ENCODE assay signal across 12 mouse cellular contexts in the genomic region with DNA sequence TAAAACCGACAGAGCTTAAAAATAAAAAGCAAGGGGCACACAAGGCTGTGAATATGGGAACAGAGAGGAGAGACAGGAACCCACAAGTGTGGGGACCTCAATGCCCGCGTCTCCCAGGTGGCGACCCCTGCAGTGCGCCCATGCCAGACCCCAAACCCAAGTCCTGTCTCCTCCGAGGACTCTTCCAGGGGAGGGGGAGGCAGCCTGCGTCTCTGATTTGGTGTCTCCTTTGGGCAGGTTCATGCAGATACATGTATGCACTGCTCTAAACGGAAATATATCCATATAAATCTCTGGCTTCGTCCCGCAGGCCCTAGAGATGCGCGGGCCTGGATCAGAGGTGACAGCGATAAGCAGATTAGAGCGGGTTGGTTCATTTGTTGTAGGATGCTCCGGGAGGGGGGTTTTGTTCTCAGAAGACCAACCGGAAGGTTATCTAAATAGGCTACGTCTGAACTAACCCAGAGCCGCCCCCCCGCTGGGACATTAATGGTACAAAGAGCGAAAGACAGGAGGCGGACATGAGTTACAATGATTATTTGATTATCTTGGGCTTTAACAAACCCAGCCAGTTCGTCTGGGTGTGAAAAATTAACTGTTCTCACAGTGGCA.
DNase-seq lines count a peak whose midpoint lies in the region; ATAC-seq lines count a peak whose summit lies in the region.
"Had no signal": no experiment of that assay in that cellular context is flagged by ENCODE, and none has a peak within 500 bp of the region (broad histone marks: within the 10 kb centered on the region; RNA-seq: fewer than 3 reads in every experiment).

No protein-coding gene starts in this region.

- WGBS in heart, embryonic 10.5 days: 2% methylated on average over 22 of the region's 22 CpGs
- WGBS in hindbrain, embryonic 16.5 days: 5% methylated on average over 22 of the region's 22 CpGs

- H3K4me2 ChIP-seq in hindbrain, embryonic 16.5 days (ENCODE audit: low read length): no peak overlapping the region
- H3K4me2 ChIP-seq: liver, embryonic 12.5 days had no signal

- DNase-seq in heart, embryonic 10.5 days (ENCODE audit: low spot score): no peak
- DNase-seq in heart, postnatal 36 days: no peak
- DNase-seq in embryo, embryonic 11 days: peak; percentile 51
- peak; percentile 49 for DNase-seq in neural tube, embryonic 10.5 days (ENCODE audit: extremely low spot score, low spot score)
- no peak for DNase-seq in urinary bladder, postnatal 36 days (ENCODE audit: low spot score in 2 of 2)
- DNase-seq in cerebellum, adult 9-11 months: no peak
- DNase-seq: gastrocnemius, postnatal 10 days had no signal

- no peaks in the 10 kb centered on the region for H3K36me3 ChIP-seq in heart, embryonic 10.5 days
- H3K36me3 ChIP-seq in hindbrain, embryonic 16.5 days (ENCODE audit: control insufficient read depth, insufficient read depth, low read length): no peaks in the 10 kb centered on the region
- H3K36me3 ChIP-seq: liver, embryonic 12.5 days had no signal

- H3K27me3 ChIP-seq in heart, embryonic 10.5 days (ENCODE audit: insufficient read depth, poor library complexity, severe bottlenecking): peaks cover 88% of the 10 kb centered on the region
- 0 out of 2 replicates have a peak, but pooled peaks cover 2% of the 10 kb centered on the region for H3K27me3 ChIP-seq in hindbrain, embryonic 16.5 days (replicated peaks; ENCODE audit: control insufficient read depth, insufficient read depth, low read length)

- peak overlapping the region; percentile 39 for H3K4me3 ChIP-seq in heart, embryonic 10.5 days
- no peak overlapping the region for H3K4me3 ChIP-seq in hindbrain, embryonic 16.5 days (ENCODE audit: low read length)
- H3K4me3 ChIP-seq: layer of hippocampus, adult 2 months; liver, embryonic 12.5 days had no signal

- no peak overlapping the region for H3K9ac ChIP-seq in hindbrain, embryonic 16.5 days (ENCODE audit: low read depth, low read length)
- H3K9ac ChIP-seq: liver, embryonic 12.5 days had no signal

- no peak for ATAC-seq in hindbrain, embryonic 16.5 days
- no peak for ATAC-seq in activated CD4-positive, CD25-positive, alpha-beta regulatory T cell, adult 4 months
- ATAC-seq: liver, embryonic 12.5 days; Patski had no signal

- intact Hi-C loops in heart, postnatal 36 days (cut with DNase I): no loop called here

- no peak overlapping the region for H3K27ac ChIP-seq in heart, embryonic 10.5 days
- 0 out of 2 replicates have a peak overlapping the region, but pooled peaks have one; percentile 40 for H3K27ac ChIP-seq in hindbrain, embryonic 16.5 days (ENCODE audit: low read depth, low read length)
- H3K27ac ChIP-seq: layer of hippocampus, adult 2 months; liver, embryonic 12.5 days had no signal

- no peaks in the 10 kb centered on the region for H3K9me3 ChIP-seq in heart, embryonic 10.5 days
- no peaks in the 10 kb centered on the region for H3K9me3 ChIP-seq in hindbrain, embryonic 16.5 days (ENCODE audit: control insufficient read depth, low read length)
- H3K9me3 ChIP-seq: liver, embryonic 12.5 days had no signal

- H3K4me1 ChIP-seq in heart, embryonic 10.5 days: peaks cover 40% of the 10 kb centered on the region
- H3K4me1 ChIP-seq in hindbrain, embryonic 16.5 days (ENCODE audit: control insufficient read depth, insufficient read depth, low read depth, low read length): peaks cover 10% of the 10 kb centered on the region

Comparison
In these comparisons a context has a peak if more than half of its experiments do, and no peak if none do; other contexts are left out.
1. DNase-seq: peak in embryo, embryonic 11 days (single experiment) and neural tube, embryonic 10.5 days (single experiment); none in heart, embryonic 10.5 days (single experiment), heart, postnatal 36 days (0 of 2), urinary bladder, postnatal 36 days (0 of 2) and cerebellum, adult 9-11 months (single experiment).